Mouse (Mus musculus) embryo, embryonic 9.5 days (tissue): Measurements from ENCODE around the gene Nod1.
A peak's percentile ranks its signal among the peaks of the same experiment; 100 is the strongest.
"Not testable (repeated sequence)": the region's sequence is repeated elsewhere in the genome, so short reads cannot be mapped to it uniquely, and the experiment has no call there.

Experiments used
- DNase-seq: peaks from one replicate; pipeline ENCODE4 v3.0.0-alpha.2; 2017; ENCODE audit errors: extremely low spot score

Gene Nod1

GRCm38 (mm10) chr6:54983526-54984050 lies 11.2 kb upstream of the Nod1 start:
- DNase-seq = no peak

- DNase-seq = no peak
Measured at GRCm38 (mm10) chr6:54979426-54979825, 7.0 kb upstream of the Nod1 start.

- no peak for DNase-seq
Measured at GRCm38 (mm10) chr6:54975616-54976015, 3.2 kb upstream of the Nod1 start.

- no peak for DNase-seq
Measured at GRCm38 (mm10) chr6:54974501-54974900, 2.1 kb upstream of the Nod1 start.

- DNase-seq = peak; percentile 25
Measured at GRCm38 (mm10) chr6:54972929-54973211, 458 bp upstream of the Nod1 start.

GRCm38 (mm10) chr6:54971731-54972110 lies 691 bp downstream of the Nod1 start:
- DNase-seq = no peak

- no peak for DNase-seq
Measured at GRCm38 (mm10) chr6:54970506-54970905, 1.9 kb downstream of the Nod1 start.

- no peak for DNase-seq
Measured at GRCm38 (mm10) chr6:54969801-54970200, 2.6 kb downstream of the Nod1 start.

- DNase-seq = no peak
Measured at GRCm38 (mm10) chr6:54967591-54967990, 4.8 kb downstream of the Nod1 start.

GRCm38 (mm10) chr6:54965234-54965633 lies 7.2 kb downstream of the Nod1 start:
- DNase-seq = no peak

GRCm38 (mm10) chr6:54964755-54965154 lies 7.7 kb downstream of the Nod1 start:
- DNase-seq = no peak

- DNase-seq = no peak
Measured at GRCm38 (mm10) chr6:54963599-54963998, 8.8 kb downstream of the Nod1 start.

GRCm38 (mm10) chr6:54957655-54958054 lies 14.8 kb downstream of the Nod1 start:
- no peak for DNase-seq

GRCm38 (mm10) chr6:54956425-54956824 lies 16.0 kb downstream of the Nod1 start:
- DNase-seq = no peak

GRCm38 (mm10) chr6:54955949-54956348 lies 16.5 kb downstream of the Nod1 start:
- no peak for DNase-seq

- no peak for DNase-seq
Measured at GRCm38 (mm10) chr6:54954659-54955414, 17.6 kb downstream of the Nod1 start.

- not testable (repeated sequence) for DNase-seq
Measured at GRCm38 (mm10) chr6:54953399-54953798, 19.0 kb downstream of the Nod1 start.

- DNase-seq = no peak
Measured at GRCm38 (mm10) chr6:54952542-54952941, 19.9 kb downstream of the Nod1 start.

- no peak for DNase-seq
Measured at GRCm38 (mm10) chr6:54948682-54949081, 23.7 kb downstream of the Nod1 start.

GRCm38 (mm10) chr6:54946241-54946953 lies 26.0 kb downstream of the Nod1 start:
- no peak for DNase-seq

GRCm38 (mm10) chr6:54944551-54944950 lies 27.9 kb downstream of the Nod1 start:
- DNase-seq = no peak

- DNase-seq = no peak
Measured at GRCm38 (mm10) chr6:54943753-54944152, 28.7 kb downstream of the Nod1 start.

GRCm38 (mm10) chr6:54943292-54943691 lies 29.1 kb downstream of the Nod1 start:
- peak; percentile 9 for DNase-seq
